Mouse (Mus musculus): ENCODE data around the gene Sorcs3.

DNA sequence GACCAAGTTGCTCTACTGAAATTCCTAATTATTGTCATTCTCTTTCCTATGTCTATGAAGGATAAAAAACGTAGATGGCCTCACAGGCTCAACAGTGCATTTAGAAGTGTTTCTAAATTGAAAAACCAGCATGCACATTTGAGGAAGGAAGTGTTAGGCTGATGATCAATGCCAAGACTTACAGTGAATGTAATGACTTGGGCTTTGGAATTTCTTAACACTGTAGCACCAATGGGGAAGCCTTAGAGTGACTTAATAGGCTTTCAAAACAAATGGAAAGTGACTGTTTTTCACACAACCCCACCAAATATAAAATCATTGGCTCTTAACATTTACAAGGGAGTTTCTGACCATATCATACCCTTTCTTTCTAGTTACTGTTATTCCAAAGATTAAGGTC, 232.6 kb downstream of the Sorcs3 start:
- no peak for TF ChIP-seq CTCF (IDR thresholded peaks at IDR 0.05; ENCODE audit: low read depth)
- TF ChIP-seq EP300 (IDR thresholded peaks at IDR 0.05; ENCODE audit: low read depth) = no peak
